Mouse (Mus musculus): Measurements from ENCODE around the gene Cyp3a25.
"Not testable (repeated sequence)": the region's sequence is repeated elsewhere in the genome, so short reads cannot be mapped to it uniquely, and the experiment has no call there.

The Cyp3a25 gene

GRCm38 (mm10) chr5:146009509-146009908, at the start of gene Cyp3a25:
TSS of gene Cyp3a25 (minus strand) at chr5:146009618.
- DNase-seq (ENCODE audit: low read depth) = not testable (repeated sequence)

- no peak for DNase-seq (ENCODE audit: low read depth)
These were observed 11.7 kb upstream of the Cyp3a25 start for GRCm38 (mm10) chr5:146021136-146021535.

- DNase-seq (ENCODE audit: low read depth) = no peak
These were observed 8.9 kb upstream of the Cyp3a25 start for GRCm38 (mm10) chr5:146018275-146018674.

GRCm38 (mm10) chr5:146011251-146011650, 1.8 kb upstream of the Cyp3a25 start:
- DNase-seq (ENCODE audit: low read depth) = no peak

DNA sequence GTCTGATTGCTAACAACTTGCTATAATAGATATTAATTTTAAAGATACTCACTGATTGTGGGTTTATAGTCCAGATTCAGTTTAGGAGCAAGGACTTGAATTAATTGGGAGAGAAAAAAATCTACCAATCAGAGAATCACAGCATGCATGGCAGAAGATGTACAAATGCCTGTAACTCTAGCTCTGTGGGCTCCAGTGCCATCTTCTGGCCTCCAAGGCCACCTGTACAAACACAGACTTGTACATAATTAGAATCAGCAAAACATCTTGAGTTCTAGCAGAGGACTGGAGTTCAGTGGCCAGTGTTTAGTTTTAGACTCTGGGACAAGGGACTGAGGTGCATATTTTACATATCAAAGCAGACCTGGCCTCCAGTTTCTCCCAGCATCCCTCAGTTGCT, 42.3 kb downstream of the Cyp3a25 start:
- DNase-seq (ENCODE audit: low read depth) = no peak

Measured in fibroblast of lung, adult 2 months (primary cell).